Mouse (Mus musculus) spleen, postnatal 10 days (tissue): Measurements from ENCODE around the gene Pax1.

Experiments used
- DNase-seq, 2 experiments: peaks; one replicate each; pipeline ENCODE4 v3.0.0; 2021 to 2022; ENCODE audit warnings: low spot score in 2 of 2

The Pax1 gene

GRCm38 (mm10) chr2:147372947-147373666, 11.4 kb downstream of the Pax1 start:
- DNase-seq = no peak

GRCm38 (mm10) chr2:147373667-147374007, 11.9 kb downstream of the Pax1 start:
- DNase-seq = no peak

- DNase-seq = no peak
These were observed 12.5 kb downstream of the Pax1 start for GRCm38 (mm10) chr2:147374245-147374644.

- no peak for DNase-seq
These were observed 13.4 kb downstream of the Pax1 start for GRCm38 (mm10) chr2:147375019-147375715.

GRCm38 (mm10) chr2:147378934-147379333, 17.2 kb downstream of the Pax1 start:
- DNase-seq = no peak

- DNase-seq = no peak
These were observed 21.6 kb downstream of the Pax1 start for GRCm38 (mm10) chr2:147383373-147383772.

- DNase-seq = no peak
These were observed 25.2 kb downstream of the Pax1 start for GRCm38 (mm10) chr2:147386949-147387348.

GRCm38 (mm10) chr2:147409323-147409722, 47.6 kb downstream of the Pax1 start:
- no peak for DNase-seq

GRCm38 (mm10) chr2:147415037-147415436, 53.3 kb downstream of the Pax1 start:
- DNase-seq = no peak

- DNase-seq = no peak
These were observed 63.0 kb downstream of the Pax1 start for GRCm38 (mm10) chr2:147424582-147425255.

- no peak for DNase-seq
These were observed 68.1 kb downstream of the Pax1 start for GRCm38 (mm10) chr2:147429607-147430356.

- DNase-seq = no peak
These were observed 71.4 kb downstream of the Pax1 start for GRCm38 (mm10) chr2:147433120-147433519.
